Mouse (Mus musculus): ENCODE measurements around the gene Cop1.

Gene Cop1

DNA sequence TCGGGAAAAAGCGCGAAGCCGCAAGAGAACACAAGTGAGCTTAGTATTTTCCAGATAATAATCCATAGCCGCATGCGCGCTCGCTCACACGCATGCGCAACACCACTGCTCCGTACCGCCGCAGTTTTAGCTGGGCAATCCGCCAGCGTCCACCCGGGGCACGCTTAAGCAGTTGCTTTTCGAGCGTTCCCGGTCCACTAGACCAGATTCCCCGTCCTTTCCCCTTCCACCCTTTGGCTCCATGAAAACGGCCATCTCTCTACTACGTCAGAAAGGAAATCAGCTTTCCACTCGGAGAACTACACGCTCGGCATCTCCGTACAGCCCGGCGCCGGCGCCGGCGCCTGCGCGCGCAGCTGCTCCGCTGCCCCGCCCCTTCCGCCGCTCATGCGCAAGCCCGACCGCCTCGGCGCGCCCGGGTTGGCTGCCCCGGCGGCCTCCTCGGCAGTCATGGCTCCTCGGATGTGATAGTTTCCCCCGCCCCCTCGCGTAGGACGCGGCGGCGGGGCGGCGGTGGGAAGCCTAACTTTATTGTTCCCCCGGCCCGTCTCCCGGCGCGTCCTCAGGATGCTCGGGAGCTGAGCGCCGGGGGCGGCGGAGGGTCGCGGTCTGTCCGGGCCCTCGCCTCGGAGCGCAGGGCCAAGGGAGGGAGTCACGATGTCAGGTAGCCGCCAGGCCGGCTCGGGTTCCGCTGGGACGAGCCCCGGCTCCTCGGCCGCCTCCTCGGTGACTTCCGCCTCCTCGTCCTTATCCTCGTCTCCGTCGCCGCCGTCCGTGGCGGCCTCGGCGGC lies at the start of gene Cop1:
Cop1 (plus strand) TSS at position 540 of the 791 bp plus-strand sequence.
- DNase-seq (ENCODE audit: low read depth, low spot score), result peak; percentile 95

DNA sequence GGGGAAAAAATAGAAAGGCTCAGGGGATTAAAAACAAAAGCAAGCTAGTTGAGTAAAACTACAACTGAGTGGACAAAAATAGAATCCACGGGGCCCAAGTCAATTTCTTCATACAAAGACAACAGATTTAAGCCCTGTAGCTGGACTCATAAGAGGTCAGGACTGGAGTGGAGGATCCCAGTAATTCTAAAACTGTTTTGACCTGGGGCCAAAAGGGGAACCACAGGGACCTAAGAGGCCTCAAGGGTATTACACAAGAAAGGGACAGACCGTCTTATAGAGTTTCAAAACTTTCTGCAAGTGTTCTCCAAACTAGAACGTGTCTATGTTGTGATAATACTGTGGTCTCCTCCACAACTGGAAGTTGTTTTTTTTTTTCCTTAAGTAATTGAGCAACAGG lies 45.4 kb upstream of the Cop1 start:
- no peak for DNase-seq (ENCODE audit: low read depth, low spot score)

DNA sequence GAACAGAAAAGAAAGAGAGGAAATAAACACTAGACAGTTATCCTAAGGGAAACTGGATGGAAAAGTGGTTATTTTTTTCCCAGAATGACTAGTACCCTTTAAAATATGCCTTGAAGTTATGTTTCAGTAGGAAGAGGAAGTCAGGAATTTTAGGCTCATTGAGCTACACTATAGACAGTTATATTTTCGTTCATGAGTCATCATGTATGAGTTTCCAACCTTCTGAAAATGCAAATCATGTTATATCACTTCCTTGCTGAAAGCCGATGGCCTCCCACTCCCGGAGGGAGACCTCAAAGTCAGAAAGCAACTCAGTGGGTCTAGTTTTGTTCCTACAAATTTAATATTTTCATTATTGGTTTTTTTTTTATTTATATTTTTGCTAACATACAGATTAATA lies 33.5 kb upstream of the Cop1 start:
- DNase-seq (ENCODE audit: low read depth, low spot score), result peak; percentile 43

DNA sequence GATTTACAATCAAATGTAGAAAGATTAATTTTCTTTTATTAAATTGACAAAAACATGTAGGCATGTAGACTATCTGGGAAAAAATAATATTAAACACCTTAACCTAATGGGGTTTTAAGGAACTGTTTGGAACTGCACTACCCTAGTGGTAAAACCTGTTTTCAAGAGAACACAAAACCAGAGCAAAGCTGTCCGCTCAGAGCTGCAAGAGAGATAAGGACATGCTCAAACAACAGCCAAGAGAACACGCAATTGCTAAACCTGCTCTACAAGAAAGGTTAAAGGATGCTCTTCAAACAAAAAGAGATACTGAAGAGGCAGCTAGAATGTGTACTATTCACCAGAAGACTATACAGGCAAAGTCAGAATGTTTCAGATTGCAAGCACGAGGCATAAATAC lies 32.5 kb upstream of the Cop1 start:
- DNase-seq (ENCODE audit: low read depth, low spot score), result no peak

DNA sequence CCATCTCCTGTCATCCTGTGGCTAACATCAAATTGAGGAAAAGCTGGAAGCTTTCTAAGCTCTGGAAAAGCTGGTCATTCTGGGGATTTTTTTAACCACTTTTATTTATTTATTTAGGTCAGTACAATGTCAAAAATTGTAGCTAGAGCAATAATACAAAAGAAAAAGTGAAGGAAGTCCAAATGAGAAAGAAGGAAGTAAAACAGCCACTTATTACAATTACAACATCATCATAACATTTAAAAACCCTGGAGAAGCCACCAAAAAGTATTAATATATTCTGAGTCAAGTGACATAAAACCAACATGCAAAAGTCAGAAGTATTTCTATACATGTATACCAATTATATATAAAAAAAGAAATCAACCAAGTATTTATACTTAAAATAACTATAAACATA lies 30.9 kb upstream of the Cop1 start:
- no peak for DNase-seq (ENCODE audit: low read depth, low spot score)

DNA sequence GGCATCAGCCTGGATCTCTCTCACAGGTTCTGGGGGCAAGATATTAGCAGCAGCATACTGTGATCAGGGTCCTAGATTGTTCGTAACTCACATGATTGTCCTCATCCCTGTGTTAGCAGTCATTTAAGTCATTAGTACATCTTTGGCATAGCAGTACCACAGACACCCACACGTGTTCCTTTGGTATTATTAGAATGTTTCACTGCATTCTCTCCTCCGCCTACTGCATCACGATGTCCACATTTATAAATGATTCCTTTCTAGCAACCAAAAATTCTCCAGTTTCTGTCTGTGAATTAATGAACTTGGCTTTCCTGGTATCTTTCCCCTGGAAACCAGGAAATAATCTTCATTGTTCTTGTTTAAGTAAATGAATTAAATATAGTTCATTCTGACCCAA lies 20.4 kb upstream of the Cop1 start:
- DNase-seq (ENCODE audit: low read depth, low spot score), result peak; percentile 78

DNA sequence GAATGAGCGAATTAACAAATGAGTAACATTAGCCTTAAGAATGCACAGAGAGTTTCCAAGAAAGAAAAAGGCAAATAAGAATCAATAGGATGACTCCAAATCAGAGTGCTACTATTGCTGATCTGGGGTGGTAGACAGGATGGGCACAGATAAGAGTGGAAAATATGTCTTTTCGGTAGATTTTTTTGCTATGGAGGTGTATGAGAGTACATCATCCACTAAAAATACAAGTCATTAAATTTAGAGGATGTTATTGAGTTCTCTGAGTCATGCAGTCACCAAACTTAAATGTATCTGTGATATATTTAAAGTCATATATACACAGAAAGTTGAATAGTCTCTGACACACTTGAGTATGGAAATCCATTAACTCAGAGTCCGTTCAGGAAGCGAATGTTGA lies 14.7 kb upstream of the Cop1 start:
- DNase-seq (ENCODE audit: low read depth, low spot score), result peak; percentile 36

DNA sequence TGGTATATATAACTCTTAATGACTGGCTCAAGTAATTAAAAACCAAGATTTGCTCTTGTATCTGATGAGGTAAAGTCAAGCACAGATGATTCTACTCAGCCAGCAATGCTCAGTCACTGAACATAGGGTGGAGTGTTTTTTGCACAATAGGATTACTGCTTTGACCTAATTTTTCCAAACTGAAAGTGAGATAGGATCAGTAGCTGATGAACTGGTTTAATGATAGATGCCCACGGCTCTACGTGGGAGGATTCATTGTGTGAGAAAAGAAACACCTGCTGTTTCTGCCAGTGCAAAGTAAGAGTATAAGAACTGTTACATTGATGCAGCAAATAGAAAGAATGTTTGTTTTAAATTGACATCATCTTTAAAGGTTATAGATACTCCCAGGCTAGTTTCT lies 10.1 kb upstream of the Cop1 start:
- DNase-seq (ENCODE audit: low read depth, low spot score), result peak; percentile 14

DNA sequence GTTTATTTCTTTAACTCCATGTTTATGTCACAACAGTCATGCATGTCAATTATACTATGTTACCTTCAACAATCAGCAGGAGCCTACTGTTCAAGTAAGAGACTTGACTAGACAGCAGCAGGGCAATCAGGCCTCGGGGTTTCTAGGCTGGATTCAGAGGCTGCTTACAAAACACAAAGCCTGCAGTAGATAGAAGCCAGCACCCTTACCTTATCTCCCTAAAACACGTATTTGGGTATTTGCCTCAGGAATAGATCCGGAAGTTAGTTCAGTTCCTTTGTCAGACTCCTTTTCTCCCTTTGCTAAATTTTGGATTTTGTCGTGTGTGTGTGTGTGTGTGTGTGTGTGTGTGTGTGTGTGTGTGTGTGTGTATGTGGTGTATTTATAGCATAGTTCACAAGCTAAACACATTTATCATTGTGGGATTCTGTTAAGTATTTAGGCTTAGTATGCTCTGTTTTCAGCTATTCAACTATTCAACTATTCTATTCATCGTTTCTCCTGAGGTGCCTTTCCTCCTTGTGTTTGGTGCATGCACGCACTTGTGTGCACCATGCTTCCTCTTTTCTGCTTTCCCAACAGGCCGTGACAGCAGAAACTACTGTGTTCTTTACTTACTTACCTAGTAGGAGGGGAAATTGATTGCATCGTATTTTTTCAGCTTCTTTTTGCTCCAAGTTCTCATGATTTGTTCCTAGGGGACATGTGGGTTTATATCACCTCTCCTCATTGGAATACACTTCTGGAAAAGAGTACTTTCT lies 6.9 kb upstream of the Cop1 start:
- DNase-seq (ENCODE audit: low read depth, low spot score), result no peak

DNA sequence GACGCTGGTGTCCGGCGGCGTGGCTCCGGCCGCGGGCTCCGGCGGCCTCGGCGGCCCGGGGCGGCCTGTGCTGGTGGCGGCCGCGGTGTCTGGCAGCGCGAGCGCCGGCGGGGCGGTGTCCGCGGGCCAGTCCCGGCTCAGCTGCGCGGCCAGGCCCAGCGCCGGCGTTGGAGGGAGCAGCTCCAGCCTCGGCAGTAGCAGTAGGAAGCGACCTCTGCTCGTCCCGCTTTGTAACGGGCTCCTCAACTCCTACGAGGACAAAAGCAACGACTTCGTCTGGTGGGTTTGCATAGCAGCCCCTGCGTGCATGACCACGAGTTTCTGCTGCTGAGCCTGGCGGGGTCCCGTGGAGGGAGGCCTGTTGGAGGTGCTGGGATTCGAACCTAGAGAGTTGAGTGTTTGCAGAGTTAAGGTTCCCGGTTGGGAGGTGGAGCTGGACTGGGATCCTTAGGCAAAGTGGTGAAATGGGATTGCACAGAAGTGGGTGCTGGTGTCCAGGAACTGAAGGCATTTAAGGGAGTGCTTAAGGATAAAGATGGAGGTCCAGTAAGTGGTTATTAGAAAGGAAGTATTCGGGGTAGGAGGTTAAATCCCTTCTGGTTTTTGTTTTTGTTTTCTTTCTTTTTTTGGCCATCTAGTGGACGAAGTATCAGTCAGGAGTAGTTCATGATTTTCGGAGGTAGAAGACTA lies 597 bp downstream of the Cop1 start:
- peak; percentile 29 for DNase-seq (ENCODE audit: low read depth, low spot score)

DNA sequence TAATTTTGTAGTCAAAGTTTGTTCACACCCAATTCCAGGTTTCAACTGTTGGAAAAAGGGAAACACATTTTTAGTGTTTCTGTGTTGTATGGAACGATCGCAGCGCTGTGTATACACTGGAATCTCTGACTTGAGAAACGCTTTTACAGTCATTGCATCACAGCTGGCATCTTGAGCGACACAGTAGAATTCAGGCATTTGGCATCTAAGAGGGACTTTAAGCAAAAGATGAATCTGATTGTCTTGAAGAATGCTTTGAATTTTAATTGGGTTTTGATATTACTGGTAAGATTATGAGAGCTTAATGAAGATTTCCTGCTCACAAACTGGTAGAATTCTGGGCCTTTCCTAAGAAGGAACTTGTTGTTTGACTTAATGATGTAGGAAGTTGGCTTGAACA lies 1.3 kb downstream of the Cop1 start:
- peak; percentile 23 for DNase-seq (ENCODE audit: low read depth, low spot score)

DNA sequence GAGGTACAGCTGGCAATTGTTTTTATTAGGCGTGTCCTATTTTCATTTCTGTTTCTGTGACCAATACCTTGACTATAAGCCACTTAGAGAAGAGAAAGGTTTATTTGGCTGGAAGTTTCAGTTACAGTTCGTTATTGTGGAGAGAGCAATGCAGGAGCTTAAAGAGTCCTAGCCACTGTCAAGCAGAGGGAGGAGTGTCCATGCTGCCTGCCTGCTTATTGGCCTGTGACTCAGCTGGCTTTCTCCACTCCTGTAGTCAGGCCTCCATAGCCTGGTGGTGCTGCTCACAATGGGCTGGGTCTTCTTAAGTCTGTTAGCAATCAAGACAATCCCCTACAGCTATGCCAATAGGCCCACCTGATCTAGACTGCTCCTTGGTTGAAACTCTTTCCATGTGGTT lies 2.4 kb downstream of the Cop1 start:
- peak; percentile 14 for DNase-seq (ENCODE audit: low read depth, low spot score)

DNA sequence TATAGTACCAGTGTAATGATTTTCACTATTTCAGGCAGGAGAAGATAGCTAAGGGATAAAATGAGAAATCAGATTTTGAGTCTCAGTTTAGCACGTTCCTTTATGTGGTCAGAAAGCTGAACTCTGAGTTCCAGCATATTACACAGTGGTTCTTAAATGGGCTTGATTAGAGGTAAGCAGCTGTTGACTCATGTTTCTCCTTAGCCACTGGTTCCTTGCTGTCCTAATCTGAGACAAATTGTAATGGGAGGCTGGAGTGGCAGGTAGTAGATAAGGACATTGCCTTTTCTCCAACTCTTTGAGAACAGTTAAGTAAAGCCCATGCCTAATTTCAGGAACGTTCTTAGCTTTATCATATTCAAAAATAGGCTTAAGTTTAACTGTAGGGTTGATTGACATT lies 3.6 kb downstream of the Cop1 start:
- no peak for DNase-seq (ENCODE audit: low read depth, low spot score)

DNA sequence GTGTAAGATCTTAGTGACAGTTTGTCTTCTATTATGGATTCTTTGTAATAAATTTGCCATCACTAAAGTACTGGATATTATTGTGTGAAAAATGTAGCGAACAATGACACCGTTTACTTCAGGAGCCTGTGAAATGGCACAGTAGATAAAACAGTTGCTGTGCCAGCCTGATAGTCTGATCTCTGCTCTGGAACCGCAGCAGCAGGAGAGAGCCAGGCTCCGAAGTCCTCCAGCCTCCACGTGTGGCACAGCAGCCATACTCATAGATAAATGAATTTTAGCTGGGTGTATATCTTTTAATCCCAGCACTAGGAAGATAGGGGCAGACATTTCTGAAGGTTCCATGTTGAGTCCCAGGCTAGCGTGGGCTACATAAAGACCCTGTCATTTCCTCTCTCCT lies 6.0 kb downstream of the Cop1 start:
- DNase-seq (ENCODE audit: low read depth, low spot score), result no peak

DNA sequence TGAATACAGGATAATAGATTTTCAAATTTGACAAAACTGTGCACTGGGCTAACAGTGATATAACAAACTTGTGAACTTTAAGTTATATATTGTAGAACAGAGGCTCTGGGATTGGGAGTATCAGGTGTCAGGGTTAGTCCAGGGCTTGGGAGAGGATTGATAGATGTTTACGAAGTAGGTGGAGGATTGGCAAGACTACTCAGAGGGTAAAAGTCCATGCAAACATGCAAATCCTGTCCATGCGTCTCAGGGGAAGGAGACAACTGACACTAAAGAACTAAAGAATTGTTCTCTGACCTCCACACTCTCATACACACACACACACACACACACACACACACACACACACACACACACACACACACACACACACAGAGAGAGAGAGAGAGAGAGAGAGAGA lies 18.2 kb downstream of the Cop1 start:
- no peak for DNase-seq (ENCODE audit: low read depth, low spot score)

DNA sequence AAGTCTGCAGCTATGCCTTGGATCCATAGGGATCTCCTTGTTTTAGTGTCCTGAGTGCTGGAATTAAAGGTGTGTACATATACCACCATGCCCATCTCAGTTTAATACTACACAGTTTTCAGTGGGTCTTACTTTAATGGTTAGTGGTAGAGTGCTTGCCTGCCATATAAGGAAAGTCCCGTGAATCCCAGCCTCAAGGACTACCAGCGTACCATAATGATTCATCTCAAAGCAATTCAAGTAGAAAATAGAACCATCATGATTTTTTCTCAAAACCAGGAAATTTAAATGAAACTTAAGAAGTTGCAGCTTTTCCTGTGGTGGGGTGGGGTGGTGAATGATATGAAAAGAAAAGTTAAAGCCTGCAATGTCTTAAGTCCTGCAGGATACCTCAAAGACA lies 21.0 kb downstream of the Cop1 start:
- DNase-seq (ENCODE audit: low read depth, low spot score), result no peak

DNA sequence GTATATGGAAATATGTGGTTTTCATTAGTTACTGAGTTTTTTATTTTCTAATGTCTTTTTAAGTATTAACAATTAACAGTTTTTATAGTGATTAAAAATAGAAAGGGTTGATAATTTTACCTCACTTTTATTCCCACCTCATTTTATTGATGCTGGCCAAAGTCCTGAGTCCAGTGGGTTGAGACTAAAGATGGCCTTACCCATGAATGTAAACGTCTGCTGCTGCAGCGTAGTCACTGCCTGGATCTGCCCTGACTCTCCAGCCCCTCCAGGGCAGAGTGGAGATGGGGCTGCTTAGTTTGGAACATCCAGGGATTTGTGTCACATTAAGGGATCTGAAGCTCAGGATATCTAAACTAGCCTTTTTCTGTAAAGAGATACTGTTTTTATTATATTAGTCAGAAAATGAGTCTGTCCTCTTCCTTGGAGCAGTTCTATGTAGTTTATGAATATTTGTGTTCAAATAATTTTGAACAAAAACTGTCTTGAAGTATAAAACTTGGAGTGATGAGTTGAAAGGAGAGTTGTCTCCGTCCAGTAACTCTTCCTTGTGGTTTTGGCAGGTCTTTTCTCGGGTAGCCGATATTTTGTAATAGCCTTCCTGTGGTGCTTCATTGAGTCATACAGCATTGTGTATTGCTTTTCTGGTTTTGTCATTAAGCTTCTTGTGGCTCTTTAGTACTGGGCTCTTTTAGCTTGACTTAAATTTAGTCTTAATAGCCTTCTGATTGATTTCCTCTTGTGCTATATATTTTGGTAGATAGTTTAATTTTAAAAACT lies 23.0 kb downstream of the Cop1 start:
- no peak for DNase-seq (ENCODE audit: low read depth, low spot score)

DNA sequence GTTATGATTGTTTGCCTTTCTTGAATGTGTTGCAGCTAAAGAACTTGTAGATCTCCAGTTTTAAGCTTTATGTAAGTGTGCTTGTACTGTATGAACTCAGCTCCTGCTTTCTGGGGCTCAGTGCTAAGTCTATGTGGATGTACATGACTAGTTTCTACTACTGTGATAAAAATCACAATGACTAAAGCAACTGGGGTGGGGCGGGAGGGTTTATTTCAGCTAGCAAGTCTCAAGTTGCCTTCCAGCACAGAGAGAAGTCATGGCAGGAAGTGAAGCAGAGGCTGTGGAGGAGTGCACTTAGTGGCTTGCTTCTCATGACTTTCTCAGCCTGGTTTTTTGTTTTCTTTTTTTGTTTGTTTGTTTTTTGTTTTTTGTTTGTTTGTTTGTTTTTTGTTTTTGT lies 24.4 kb downstream of the Cop1 start:
- no peak for DNase-seq (ENCODE audit: low read depth, low spot score)

DNA sequence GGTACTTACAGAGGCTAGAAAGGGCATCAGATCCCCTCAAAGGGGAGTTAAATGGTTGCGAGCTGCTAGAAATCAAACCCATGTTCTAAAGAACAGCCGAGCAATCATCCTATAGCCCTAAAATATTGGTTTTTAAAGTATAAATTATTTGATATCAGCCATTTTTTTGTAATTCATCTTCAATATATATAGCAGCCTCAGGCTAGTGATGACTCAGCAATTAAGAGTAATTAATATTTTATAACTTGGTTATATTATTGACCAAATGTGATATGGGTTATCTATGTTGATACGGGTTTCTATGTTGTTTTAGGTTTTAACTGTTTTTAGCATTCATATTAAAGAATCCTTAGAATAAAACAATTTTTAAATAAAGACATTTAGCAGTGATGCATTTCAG lies 31.7 kb downstream of the Cop1 start:
- no peak for DNase-seq (ENCODE audit: low read depth, low spot score)

DNA sequence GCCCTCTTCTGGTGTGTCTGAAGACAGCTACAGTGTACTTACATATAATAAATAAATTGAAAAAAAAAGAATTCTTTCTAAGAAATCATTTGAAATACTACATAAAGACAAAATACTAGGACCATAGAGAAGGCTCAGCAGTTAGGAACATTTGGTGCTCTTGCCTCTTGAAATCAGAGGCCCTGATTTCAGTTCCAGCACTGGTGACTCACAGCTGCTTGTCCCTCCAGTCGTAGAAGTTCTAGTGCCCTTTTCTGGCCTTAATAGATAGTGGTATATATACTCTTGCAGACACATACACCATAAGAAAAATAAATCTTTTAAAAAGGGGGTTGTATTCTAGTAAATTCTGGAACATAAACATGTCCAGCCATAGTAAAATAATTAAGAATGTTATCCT lies 48.0 kb downstream of the Cop1 start:
- DNase-seq (ENCODE audit: low read depth, low spot score), result no peak

DNA sequence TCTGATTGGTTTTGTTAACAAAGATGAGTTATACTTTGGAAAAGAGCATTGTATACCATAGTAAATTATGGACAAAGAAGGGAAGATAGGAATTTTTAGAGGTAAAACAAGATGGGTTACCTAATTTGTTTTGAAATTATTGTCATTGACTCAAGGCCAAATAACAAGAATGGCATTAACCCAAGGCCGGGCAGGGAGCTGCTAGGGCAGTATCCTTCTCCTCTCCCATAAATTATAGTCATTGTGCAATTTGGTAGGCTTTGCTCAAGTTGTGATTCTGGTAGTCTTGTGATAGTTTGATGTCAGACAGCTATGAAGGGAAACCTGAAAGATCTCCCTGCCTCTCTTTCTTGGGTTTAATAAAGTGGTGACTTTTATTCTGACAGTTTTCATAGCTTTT lies 49.7 kb downstream of the Cop1 start:
- no peak for DNase-seq (ENCODE audit: low read depth, low spot score)

DNA sequence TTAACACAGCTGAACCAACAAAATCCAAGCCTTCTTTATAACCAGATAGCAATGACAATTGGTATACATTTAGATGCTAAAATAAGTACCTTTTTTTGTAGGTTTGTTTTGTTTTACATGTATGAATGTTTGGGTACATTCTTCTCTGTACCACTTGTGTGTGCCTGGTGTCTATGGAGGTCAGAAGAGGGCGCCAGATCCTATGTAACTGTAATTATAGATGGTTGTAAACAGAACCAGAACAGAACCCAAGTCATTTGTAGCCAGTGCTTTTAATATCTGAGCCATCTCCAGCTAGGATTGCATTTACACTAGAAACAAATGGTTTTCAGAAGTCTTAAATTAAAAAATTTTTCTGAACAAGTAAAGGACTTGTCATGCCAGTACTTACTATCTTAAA lies 54.7 kb downstream of the Cop1 start:
- DNase-seq (ENCODE audit: low read depth, low spot score), result peak; percentile 24

All from brain, adult 2 months (tissue).